Mouse (Mus musculus): ENCODE measurements at regions not wholly inside any gene's neighbourhood (a gene's known extent, or its start where the extent isn't known, plus 50 kb on each side); places are given as distances from the start of the nearest gene placed in this dataset.

GRCm38 (mm10) chr8:92008616-92009610 is 207.0 kb upstream of the Irx3 start:
- no peak for DNase-seq (ENCODE audit: low spot score in 2 of 2)

GRCm38 (mm10) chr8:92005091-92005490 is 203.2 kb upstream of the Irx3 start:
- no peak for DNase-seq (ENCODE audit: low spot score in 2 of 2)

- DNase-seq (ENCODE audit: low spot score in 2 of 2) = no peak
Observed at GRCm38 (mm10) chr8:92004532-92004931, 202.7 kb upstream of the Irx3 start.

- DNase-seq (ENCODE audit: low spot score in 2 of 2) = no peak
Observed at GRCm38 (mm10) chr8:92000368-92000767, 198.5 kb upstream of the Irx3 start.

- DNase-seq (ENCODE audit: low spot score in 2 of 2) = no peak
Observed at GRCm38 (mm10) chr8:91999661-92000060, 197.8 kb upstream of the Irx3 start.

- DNase-seq (ENCODE audit: low spot score in 2 of 2) = no peak
Observed at GRCm38 (mm10) chr8:91999189-91999588, 197.3 kb upstream of the Irx3 start.

- DNase-seq (ENCODE audit: low spot score in 2 of 2) = no peak
Observed at GRCm38 (mm10) chr8:91997892-91998189, 196.0 kb upstream of the Irx3 start.

GRCm38 (mm10) chr8:91997023-91997891 is 195.4 kb upstream of the Irx3 start:
- DNase-seq (ENCODE audit: low spot score in 2 of 2) = no peak

GRCm38 (mm10) chr8:91996305-91997022 is 194.6 kb upstream of the Irx3 start:
- DNase-seq (ENCODE audit: low spot score in 2 of 2) = no peak

- no peak for DNase-seq (ENCODE audit: low spot score in 2 of 2)
Observed at GRCm38 (mm10) chr8:91995407-91996144, 193.7 kb upstream of the Irx3 start.

GRCm38 (mm10) chr8:91991542-91992452 is 189.9 kb upstream of the Irx3 start:
- no peak for DNase-seq (ENCODE audit: low spot score in 2 of 2)

GRCm38 (mm10) chr8:91990952-91991351 is 189.1 kb upstream of the Irx3 start:
- no peak for DNase-seq (ENCODE audit: low spot score in 2 of 2)

- DNase-seq (ENCODE audit: low spot score in 2 of 2) = no peak
Observed at GRCm38 (mm10) chr8:91990048-91990447, 188.2 kb upstream of the Irx3 start.

GRCm38 (mm10) chr8:91988866-91989633 is 187.2 kb upstream of the Irx3 start:
- no peak for DNase-seq (ENCODE audit: low spot score in 2 of 2)

- DNase-seq (ENCODE audit: low spot score in 2 of 2) = no peak
Observed at GRCm38 (mm10) chr8:91987854-91988253, 186.0 kb upstream of the Irx3 start.

- no peak for DNase-seq (ENCODE audit: low spot score in 2 of 2)
Observed at GRCm38 (mm10) chr8:91983171-91983570, 181.3 kb upstream of the Irx3 start.

- no peak for DNase-seq (ENCODE audit: low spot score in 2 of 2)
Observed at GRCm38 (mm10) chr8:91976900-91977585, 175.2 kb upstream of the Irx3 start.

- DNase-seq (ENCODE audit: low spot score in 2 of 2) = no peak
Observed at GRCm38 (mm10) chr8:91975460-91975859, 173.6 kb upstream of the Irx3 start.
